Mouse (Mus musculus): Measurements from ENCODE around the gene Laptm4a. TPM values are rescaled to one million over a fixed set of nuclear protein-coding genes. Genes with fewer than 3 reads are reported as not detected.
A peak's percentile ranks its signal among the peaks of the same experiment; 100 is the strongest.

The Laptm4a gene
- polyA plus RNA-seq (2016; fragmentation: Nextera tagmentation; extraction: Ambion mirVana), result 278 and 287 TPM in 2 replicates

DNA sequence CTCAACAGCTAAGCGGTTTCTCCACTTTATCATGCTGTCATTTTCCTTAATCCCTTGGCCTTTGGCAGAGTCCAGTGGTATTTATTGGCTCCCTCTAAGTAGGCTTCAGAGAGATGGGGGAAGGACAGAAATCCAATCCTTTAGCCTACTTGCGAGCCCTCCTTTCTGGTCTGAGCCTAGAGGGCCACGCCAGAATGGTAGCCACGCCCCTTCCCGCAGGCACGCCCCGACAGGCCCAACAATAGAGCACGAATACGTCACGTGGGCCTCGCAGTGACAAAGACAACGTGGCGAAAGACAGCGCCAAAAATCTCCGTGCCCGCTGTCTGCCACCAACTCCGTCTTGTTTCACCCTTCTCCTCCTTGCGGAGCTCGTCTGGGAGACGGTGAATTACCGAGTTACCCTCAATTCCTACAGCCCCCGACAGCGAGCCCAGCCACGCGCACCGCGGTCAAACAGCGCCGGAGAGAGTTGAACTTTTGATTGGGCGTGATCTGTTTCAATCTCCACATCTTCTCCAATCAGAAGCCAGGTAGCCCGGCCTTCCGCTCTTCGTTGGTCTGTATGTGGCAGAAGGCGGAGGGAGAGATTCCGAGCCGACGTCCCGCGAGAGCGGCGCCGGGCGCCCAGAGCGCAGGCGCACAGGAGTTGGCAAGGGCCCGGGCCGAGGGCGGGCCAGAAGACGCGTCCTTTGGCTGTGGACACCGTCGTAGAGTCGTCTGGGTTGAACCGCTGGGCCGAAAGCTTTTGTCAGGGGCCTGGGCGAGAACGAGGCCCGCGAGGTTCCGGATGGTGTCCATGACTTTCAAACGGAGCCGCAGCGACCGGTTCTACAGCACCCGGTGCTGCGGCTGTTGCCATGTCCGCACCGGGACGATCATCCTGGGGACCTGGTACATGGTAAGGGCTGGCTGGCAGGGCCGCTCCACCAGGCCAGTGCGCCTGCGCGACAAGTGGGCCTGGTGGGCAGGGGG, at the start of gene Laptm4a:
Gene Laptm4a (plus strand): TSS at position 271 of the 975 bp plus-strand sequence.
- no peaks in the 10 kb centered on the region for H3K27me3 ChIP-seq
- no peaks in the 10 kb centered on the region for H3K9me3 ChIP-seq
- H3K4me1 ChIP-seq (replicated peaks), result peaks cover 26% of the 10 kb centered on the region
- peaks cover 25% of the 10 kb centered on the region for H3K36me3 ChIP-seq
- peak within 1 kb of the TSS; percentile 81 for H3K4me2 ChIP-seq
- peak within 1 kb of the TSS; percentile 92 for H3K9ac ChIP-seq (replicated peaks)
- H3K27ac ChIP-seq, result peak within 1 kb of the TSS; percentile 98
- under 1% methylated on average over 73 of the region's 73 CpGs for WGBS
- peak; percentile 98 for ATAC-seq (ENCODE audit: insufficient number of reproducible peaks, insufficient read depth, low FRiP score, low TSS enrichment, low read depth)
- peak within 1 kb of the TSS; percentile 78 for H3K4me3 ChIP-seq (replicated peaks)

DNA sequence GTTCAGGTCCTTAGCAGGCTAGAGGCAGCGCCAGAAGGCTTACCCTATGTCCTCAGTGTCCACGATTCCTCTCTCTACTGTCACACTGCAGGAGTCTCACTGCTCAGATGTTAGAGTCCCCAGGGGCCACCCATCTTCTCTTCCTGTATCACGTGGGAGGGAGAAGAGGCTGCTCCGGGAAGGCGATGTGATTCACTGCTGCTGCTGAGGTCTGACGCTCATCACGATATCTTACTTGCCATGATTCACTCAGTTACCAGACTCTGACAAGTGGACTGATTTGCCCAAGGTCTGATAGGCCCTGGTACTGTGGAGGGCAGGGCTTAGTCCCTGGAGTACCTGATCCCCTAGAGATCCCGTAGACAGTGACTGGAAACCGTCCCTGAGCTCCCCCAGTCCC, 45.9 kb upstream of the Laptm4a start:
- Histone ChIP-seq H3K4me3 (replicated peaks) (no peak overlapping the region), H3K9me3 (no peaks in the 10 kb centered on the region), H3K4me1 (replicated peaks) (peaks cover 15% of the 10 kb centered on the region), H3K4me2 (no peak overlapping the region), H3K27ac (no peak overlapping the region), H3K27me3 (no peaks in the 10 kb centered on the region), H3K36me3 (no peaks in the 10 kb centered on the region), H3K9ac (replicated peaks) (no peak overlapping the region)
- no peak for ATAC-seq (ENCODE audit: insufficient number of reproducible peaks, insufficient read depth, low FRiP score, low TSS enrichment, low read depth)
- 84% methylated on average over 9 of the region's 9 CpGs for WGBS

DNA sequence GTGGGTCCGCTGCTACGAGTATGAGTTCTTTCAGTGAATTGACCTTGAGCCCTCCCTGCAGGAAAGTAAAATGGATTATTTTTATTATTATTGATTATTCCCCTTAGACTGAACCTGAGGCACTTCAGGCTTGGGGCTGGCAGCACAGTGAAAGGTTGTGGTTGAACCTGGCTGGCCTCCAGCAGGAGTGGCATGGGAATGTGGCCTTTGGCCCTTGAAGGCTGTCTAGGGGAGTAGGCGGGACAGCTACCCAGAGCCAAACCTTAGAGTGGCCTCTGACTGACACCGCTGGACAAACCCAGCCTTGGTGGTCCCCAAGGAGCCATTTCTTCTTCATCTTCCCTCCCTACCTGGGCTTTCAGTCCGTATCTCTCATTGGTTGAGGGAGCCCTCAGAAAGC, 44.6 kb upstream of the Laptm4a start:
- Histone ChIP-seq H3K9me3 (no peaks in the 10 kb centered on the region), H3K36me3 (no peaks in the 10 kb centered on the region), H3K4me2 (no peak overlapping the region), H3K27me3 (no peaks in the 10 kb centered on the region), H3K4me1 (replicated peaks) (peaks cover 15% of the 10 kb centered on the region), H3K9ac (replicated peaks) (no peak overlapping the region), H3K27ac (no peak overlapping the region), H3K4me3 (replicated peaks) (no peak overlapping the region)
- ATAC-seq (ENCODE audit: insufficient number of reproducible peaks, insufficient read depth, low FRiP score, low TSS enrichment, low read depth), result no peak
- WGBS, result 77% methylated on average over 5 of the region's 5 CpGs

DNA sequence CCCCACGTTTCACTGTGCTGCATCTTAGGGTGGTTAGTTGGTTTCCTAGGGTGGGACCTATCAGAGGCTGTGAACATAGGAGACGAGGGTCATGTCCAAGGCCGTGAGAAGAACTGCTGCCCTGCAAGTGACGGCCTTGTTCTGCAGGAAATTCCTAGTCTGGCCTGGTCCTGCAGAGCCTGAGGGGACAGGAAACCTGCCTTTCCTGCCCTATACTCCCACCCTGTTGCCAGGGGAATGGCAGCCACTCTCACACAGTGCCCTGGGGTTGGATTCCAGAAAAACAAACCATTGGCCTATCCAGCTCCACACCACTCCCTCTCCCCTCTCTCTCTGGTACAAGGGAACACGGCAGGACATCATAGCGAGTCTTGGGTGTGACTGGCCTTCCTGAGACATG, 44.1 kb upstream of the Laptm4a start:
- Histone ChIP-seq H3K4me3 (replicated peaks) (no peak overlapping the region), H3K9ac (replicated peaks) (no peak overlapping the region), H3K4me1 (replicated peaks) (peaks cover 15% of the 10 kb centered on the region), H3K27me3 (no peaks in the 10 kb centered on the region), H3K4me2 (no peak overlapping the region), H3K36me3 (no peaks in the 10 kb centered on the region), H3K9me3 (no peaks in the 10 kb centered on the region), H3K27ac (no peak overlapping the region)
- 69% methylated on average over 6 of the region's 6 CpGs for WGBS
- ATAC-seq (ENCODE audit: insufficient number of reproducible peaks, insufficient read depth, low FRiP score, low TSS enrichment, low read depth), result no peak

DNA sequence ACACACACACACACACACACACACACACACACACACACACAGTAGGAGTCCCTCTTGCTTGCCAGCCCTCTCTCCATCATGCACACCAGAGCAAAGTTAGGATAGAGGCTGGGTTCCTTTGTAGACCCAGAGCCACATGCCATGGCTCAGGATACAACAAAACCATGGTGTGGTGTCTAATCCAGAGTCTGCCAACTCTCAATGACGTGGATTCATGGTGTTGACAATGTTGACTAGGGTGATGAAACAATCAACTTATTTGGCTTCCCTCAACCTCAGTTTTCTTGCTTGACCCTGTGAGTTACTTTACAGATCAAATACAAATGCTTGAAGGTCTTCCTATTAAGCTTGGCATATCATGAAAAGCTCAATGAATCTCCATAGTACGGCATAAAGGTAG, 42.7 kb upstream of the Laptm4a start:
- ATAC-seq (ENCODE audit: insufficient number of reproducible peaks, insufficient read depth, low FRiP score, low TSS enrichment, low read depth), result no peak
- WGBS, result 87% methylated on average over 2 of the region's 2 CpGs
- H3K27me3 ChIP-seq, result no peaks in the 10 kb centered on the region
- H3K4me2 ChIP-seq, result no peak overlapping the region
- no peak overlapping the region for H3K9ac ChIP-seq (replicated peaks)
- peaks cover 13% of the 10 kb centered on the region for H3K4me1 ChIP-seq (replicated peaks)
- no peaks in the 10 kb centered on the region for H3K36me3 ChIP-seq
- no peak overlapping the region for H3K4me3 ChIP-seq (replicated peaks)
- H3K27ac ChIP-seq, result no peak overlapping the region
- H3K9me3 ChIP-seq, result no peaks in the 10 kb centered on the region

DNA sequence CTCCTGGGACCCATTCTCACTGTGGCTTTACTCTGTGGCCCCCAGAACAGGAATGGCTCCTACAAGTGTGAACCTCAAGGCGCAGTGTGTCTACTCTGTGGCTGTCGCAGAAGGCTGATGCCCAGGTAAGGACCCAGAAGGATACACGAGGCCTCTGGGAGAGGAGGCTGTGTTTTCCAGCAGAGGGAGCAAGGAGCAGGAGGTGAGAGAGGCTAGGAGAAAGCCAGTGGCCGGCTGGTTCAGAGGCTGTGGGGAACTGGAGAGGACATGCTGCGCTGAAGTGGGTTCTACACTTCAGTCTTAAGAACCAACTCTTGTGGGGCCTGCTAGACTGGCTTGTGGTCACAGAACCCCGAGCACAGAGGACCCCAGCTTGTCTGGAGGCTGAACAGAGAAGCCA, 42.1 kb upstream of the Laptm4a start:
- no peak for ATAC-seq (ENCODE audit: insufficient number of reproducible peaks, insufficient read depth, low FRiP score, low TSS enrichment, low read depth)
- WGBS, result 64% methylated on average over 6 of the region's 6 CpGs
- H3K9me3 ChIP-seq, result no peaks in the 10 kb centered on the region
- H3K27me3 ChIP-seq, result no peaks in the 10 kb centered on the region
- no peak overlapping the region for H3K4me3 ChIP-seq (replicated peaks)
- peaks cover 8% of the 10 kb centered on the region for H3K4me1 ChIP-seq (replicated peaks)
- H3K27ac ChIP-seq, result no peak overlapping the region
- no peaks in the 10 kb centered on the region for H3K36me3 ChIP-seq
- H3K4me2 ChIP-seq, result no peak overlapping the region
- no peak overlapping the region for H3K9ac ChIP-seq (replicated peaks)

DNA sequence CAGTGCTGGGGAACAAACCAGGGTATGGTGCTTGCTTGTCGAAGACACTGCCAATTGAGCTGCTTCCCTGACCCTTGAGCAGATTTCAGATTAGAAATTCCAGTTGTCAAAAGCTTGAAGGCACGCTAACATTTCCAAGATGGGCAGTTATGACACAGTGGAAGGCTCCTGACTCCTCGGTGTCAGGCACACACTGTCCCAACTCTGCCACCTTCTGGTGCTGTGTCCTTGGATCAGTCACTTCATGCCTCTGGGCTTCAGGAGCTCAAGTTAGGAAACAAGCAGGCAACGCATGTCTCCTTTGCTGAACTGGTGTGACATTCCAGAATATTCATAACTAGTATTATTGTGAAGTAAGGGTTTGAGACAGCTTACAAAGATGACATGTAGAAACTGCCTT, 39.7 kb upstream of the Laptm4a start:
- Histone ChIP-seq H3K27ac (no peak overlapping the region), H3K4me3 (replicated peaks) (no peak overlapping the region), H3K4me2 (no peak overlapping the region), H3K9me3 (no peaks in the 10 kb centered on the region), H3K9ac (replicated peaks) (no peak overlapping the region), H3K27me3 (no peaks in the 10 kb centered on the region), H3K4me1 (replicated peaks) (peaks cover 24% of the 10 kb centered on the region), H3K36me3 (no peaks in the 10 kb centered on the region)
- ATAC-seq (ENCODE audit: insufficient number of reproducible peaks, insufficient read depth, low FRiP score, low TSS enrichment, low read depth), result no peak
- WGBS, result 51% methylated on average over 4 of the region's 4 CpGs

DNA sequence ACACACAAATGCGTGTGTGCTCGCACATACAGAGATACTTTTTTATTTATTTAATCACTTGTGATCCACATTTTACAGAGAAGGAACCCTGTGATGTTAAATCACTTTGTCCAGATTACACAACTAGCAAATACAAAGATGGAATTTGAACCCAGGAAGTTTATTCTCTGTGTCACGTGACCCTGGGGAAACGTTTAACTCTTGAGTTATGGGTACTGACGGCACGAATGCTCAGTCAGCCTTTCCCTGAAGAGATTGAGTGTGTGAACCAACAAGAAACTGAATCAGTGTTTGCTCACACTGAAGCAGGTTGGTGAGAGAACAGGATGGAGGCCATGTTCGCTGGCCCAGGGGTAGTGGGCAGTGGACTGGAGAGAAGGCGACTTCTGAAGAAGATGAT, 39.1 kb upstream of the Laptm4a start:
- ATAC-seq (ENCODE audit: insufficient number of reproducible peaks, insufficient read depth, low FRiP score, low TSS enrichment, low read depth), result no peak
- H3K4me1 ChIP-seq (replicated peaks), result peaks cover 20% of the 10 kb centered on the region

DNA sequence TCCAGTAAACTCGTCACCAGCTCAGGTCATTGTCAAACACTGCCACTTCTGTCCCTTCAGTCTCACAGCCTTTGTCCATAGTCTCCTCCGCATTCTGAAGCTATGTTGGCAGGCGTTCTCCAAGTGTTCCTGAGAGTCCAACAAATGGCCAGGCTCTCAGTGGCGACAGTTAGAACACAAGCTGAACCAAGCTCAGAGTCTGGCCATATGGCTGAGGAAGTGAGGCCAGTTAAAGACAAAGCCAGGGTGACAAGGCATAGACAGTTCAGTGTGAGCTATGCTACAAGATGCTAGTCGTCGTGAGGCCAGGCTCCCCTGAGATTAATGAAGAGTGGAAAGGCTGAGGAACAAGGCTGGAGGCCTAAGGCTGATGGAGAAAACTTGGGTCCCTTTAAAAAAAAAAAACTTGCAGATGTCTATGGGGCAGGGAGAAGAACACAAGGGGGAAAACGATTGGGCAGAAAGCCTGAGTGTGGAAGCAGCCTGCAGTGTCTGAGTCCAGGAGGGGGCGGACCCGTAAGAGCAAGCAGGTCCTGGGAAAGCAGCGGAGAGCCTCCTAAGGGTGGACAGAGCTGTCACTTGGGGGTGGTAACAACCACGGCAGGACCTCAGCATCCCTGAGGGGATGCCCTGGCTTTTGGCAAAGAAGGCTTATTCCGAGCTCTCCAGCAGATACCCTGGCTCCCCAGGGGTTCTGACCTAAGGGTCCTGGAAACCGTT, 36.9 kb upstream of the Laptm4a start:
- Histone ChIP-seq H3K27ac (peak overlapping the region; percentile 73), H3K9me3 (no peaks in the 10 kb centered on the region), H3K4me1 (replicated peaks) (peaks cover 32% of the 10 kb centered on the region), H3K4me3 (replicated peaks) (no peak overlapping the region), H3K9ac (replicated peaks) (no peak overlapping the region), H3K36me3 (no peaks in the 10 kb centered on the region), H3K27me3 (no peaks in the 10 kb centered on the region), H3K4me2 (peak overlapping the region; percentile 39)
- 21% methylated on average over 13 of the region's 13 CpGs for WGBS
- no peak for ATAC-seq (ENCODE audit: insufficient number of reproducible peaks, insufficient read depth, low FRiP score, low TSS enrichment, low read depth)

More for the DNA sequence above, 39.1 kb upstream of the Laptm4a start:
- Histone ChIP-seq H3K9ac (replicated peaks) (no peak overlapping the region), H3K4me2 (no peak overlapping the region), H3K27me3 (no peaks in the 10 kb centered on the region), H3K9me3 (no peaks in the 10 kb centered on the region), H3K36me3 (no peaks in the 10 kb centered on the region), H3K4me3 (replicated peaks) (no peak overlapping the region), H3K27ac (no peak overlapping the region)
- WGBS, result 79% methylated on average over 8 of the region's 8 CpGs

DNA sequence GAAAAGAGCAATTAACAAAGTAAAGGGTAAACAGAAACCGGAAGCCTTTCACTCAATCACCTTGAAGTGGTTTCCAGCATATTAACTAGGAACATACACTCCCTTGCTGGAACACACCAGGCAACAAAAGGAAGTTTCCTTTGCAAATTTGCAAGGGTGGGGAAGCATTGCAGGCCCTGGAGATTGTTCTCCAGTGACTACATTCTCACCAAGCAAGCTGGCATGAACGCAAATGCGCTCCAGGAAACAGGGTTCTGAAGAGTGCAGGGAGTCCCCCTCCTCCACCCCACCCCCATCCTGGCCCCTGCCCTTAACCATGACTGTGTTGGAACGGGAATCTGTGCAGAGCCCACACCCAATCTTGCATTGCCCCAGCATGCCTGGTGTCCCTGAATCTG, 36.3 kb upstream of the Laptm4a start:
- H3K9me3 ChIP-seq, result no peaks in the 10 kb centered on the region
- H3K27ac ChIP-seq, result peak overlapping the region; percentile 73
- H3K9ac ChIP-seq (replicated peaks), result no peak overlapping the region
- no peaks in the 10 kb centered on the region for H3K27me3 ChIP-seq
- no peak overlapping the region for H3K4me3 ChIP-seq (replicated peaks)
- WGBS, result 2% methylated on average over 4 of the region's 4 CpGs
- no peaks in the 10 kb centered on the region for H3K36me3 ChIP-seq
- H3K4me1 ChIP-seq (replicated peaks), result peaks cover 33% of the 10 kb centered on the region
- ATAC-seq (ENCODE audit: insufficient number of reproducible peaks, insufficient read depth, low FRiP score, low TSS enrichment, low read depth), result no peak
- peak overlapping the region; percentile 39 for H3K4me2 ChIP-seq

DNA sequence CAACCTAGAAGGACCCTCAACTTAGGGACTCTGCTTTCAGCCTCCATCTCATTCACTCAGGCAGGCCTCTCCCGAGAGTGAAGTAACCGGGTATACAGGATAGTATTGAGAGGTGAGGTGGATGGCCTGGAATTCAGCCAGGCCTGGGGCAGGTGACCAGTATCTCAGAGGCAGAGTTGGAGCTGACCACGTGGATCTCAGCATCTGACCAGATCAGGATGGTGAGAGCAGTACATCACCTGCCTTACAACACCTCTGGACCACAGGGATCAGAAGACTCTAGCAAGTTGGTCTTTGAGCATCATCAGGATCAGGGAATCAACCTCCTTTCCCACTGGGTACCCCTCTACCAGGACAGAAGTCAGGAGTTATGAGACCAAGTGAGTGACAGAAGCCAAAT, 35.5 kb upstream of the Laptm4a start:
- Histone ChIP-seq H3K36me3 (no peaks in the 10 kb centered on the region), H3K9ac (replicated peaks) (no peak overlapping the region), H3K27ac (peak overlapping the region; percentile 73; the same call in 1 of the 2 replicates), H3K9me3 (no peaks in the 10 kb centered on the region), H3K4me2 (no peak overlapping the region), H3K4me1 (replicated peaks) (peaks cover 33% of the 10 kb centered on the region), H3K4me3 (replicated peaks) (no peak overlapping the region), H3K27me3 (no peaks in the 10 kb centered on the region)
- ATAC-seq (ENCODE audit: insufficient number of reproducible peaks, insufficient read depth, low FRiP score, low TSS enrichment, low read depth), result no peak
- 66% methylated on average over 3 of the region's 3 CpGs for WGBS

All from limb, embryonic 12.5 days (tissue).